8 mouse cellular contexts compared by ENCODE assay signal in genomic region chr4:132301965-132302938, GRCm38 (mm10). TPM values are rescaled to one million over a fixed set of nuclear protein-coding genes. Genes with fewer than 3 reads are reported as not detected.
DNase-seq lines count a peak whose midpoint lies in the region; ATAC-seq and TF ChIP-seq lines count a peak whose summit lies in the region.

No protein-coding gene starts in this region.

- WGBS in kidney, postnatal 0 days: 57% methylated on average over 16 of the region's 16 CpGs
- WGBS in bone marrow, adult 2 months: 64% methylated on average over 16 of the region's 16 CpGs
- WGBS in hindbrain, embryonic 16.5 days: 75% methylated on average over 16 of the region's 16 CpGs

- 0 out of 2 replicates have a peak overlapping the region, but pooled peaks have one; percentile 21 for H3K27ac ChIP-seq in kidney, postnatal 0 days
- no peak overlapping the region for H3K27ac ChIP-seq in bone marrow, adult 2 months (ENCODE audit: control insufficient read depth, insufficient read depth, low read depth, low read length, poor library complexity)
- H3K27ac ChIP-seq in hindbrain, embryonic 16.5 days (ENCODE audit: low read depth, low read length): no peak overlapping the region

- peak overlapping the region; percentile 36 for H3K4me3 ChIP-seq in kidney, postnatal 0 days (replicated peaks; ENCODE audit: low read depth, low read length)
- H3K4me3 ChIP-seq in bone marrow, adult 2 months (replicated peaks; ENCODE audit: control insufficient read depth, low read depth, low read length): peak overlapping the region; percentile 43
- H3K4me3 ChIP-seq in hindbrain, embryonic 16.5 days (ENCODE audit: low read length): peak overlapping the region; percentile 51
- H3K4me3 ChIP-seq in myocyte: peak overlapping the region; percentile 14

- no peaks in the 10 kb centered on the region for H3K79me2 ChIP-seq in myocyte (ENCODE audit: control insufficient read depth, insufficient read depth)

- peak overlapping the region; percentile 57 for H3K9ac ChIP-seq in kidney, postnatal 0 days (ENCODE audit: low read depth, low read length)
- H3K9ac ChIP-seq in hindbrain, embryonic 16.5 days (ENCODE audit: low read depth, low read length): peak overlapping the region; percentile 70

- no peaks in the 10 kb centered on the region for H3K36me3 ChIP-seq in kidney, postnatal 0 days (ENCODE audit: insufficient read depth, low read length)
- no peaks in the 10 kb centered on the region for H3K36me3 ChIP-seq in hindbrain, embryonic 16.5 days (ENCODE audit: control insufficient read depth, insufficient read depth, low read length)
- H3K36me3 ChIP-seq in myocyte (ENCODE audit: control insufficient read depth, insufficient read depth): no peaks in the 10 kb centered on the region

- H3ac ChIP-seq in myocyte (ENCODE audit: control insufficient read depth, insufficient read length): peak overlapping the region; percentile 17

- no peak for TF ChIP-seq CTCF in kidney, postnatal 0 days (IDR thresholded peaks at IDR 0.05; ENCODE audit: low read depth)
- no peak for TF ChIP-seq CTCF in bone marrow, adult 2 months (IDR thresholded peaks at IDR 0.05; ENCODE audit: control insufficient read depth, insufficient read depth, low read length)

- H3K27me3 ChIP-seq in kidney, postnatal 0 days (ENCODE audit: insufficient read depth, low read length): no peaks in the 10 kb centered on the region
- no peaks in the 10 kb centered on the region for H3K27me3 ChIP-seq in hindbrain, embryonic 16.5 days (replicated peaks; ENCODE audit: control insufficient read depth, insufficient read depth, low read length)
- H3K27me3 ChIP-seq in myocyte (ENCODE audit: control insufficient read depth, insufficient read depth, insufficient read length): no peaks in the 10 kb centered on the region

- peak overlapping the region; percentile 61 for H3K4me2 ChIP-seq in kidney, postnatal 0 days (ENCODE audit: low read length)
- H3K4me2 ChIP-seq in hindbrain, embryonic 16.5 days (ENCODE audit: low read length): peak overlapping the region; percentile 80
- H3K4me2 ChIP-seq in myocyte (ENCODE audit: low read depth): peak overlapping the region; percentile 66

- H3K4me1 ChIP-seq in kidney, postnatal 0 days (replicated peaks; ENCODE audit: insufficient read depth, low read length): no peaks in the 10 kb centered on the region
- no peaks in the 10 kb centered on the region; the same call in 1 of the 2 replicates for H3K4me1 ChIP-seq in bone marrow, adult 2 months (ENCODE audit: control insufficient read depth, insufficient read depth, low read length)
- H3K4me1 ChIP-seq in hindbrain, embryonic 16.5 days (ENCODE audit: control insufficient read depth, insufficient read depth, low read depth, low read length): 0 out of 2 replicates have a peak, but pooled peaks cover 4% of the 10 kb centered on the region

- no peak for TF ChIP-seq POLR2A in bone marrow, adult 2 months (IDR thresholded peaks at IDR 0.05; ENCODE audit: borderline replicate concordance, control insufficient read depth, low read depth, low read length)
- TF ChIP-seq POLR2A in myocyte (IDR thresholded peaks at IDR 0.05; ENCODE audit: insufficient read length, low read depth): no peak

- no peak for ATAC-seq in kidney, postnatal 0 days (replicated peaks; ENCODE audit: low FRiP score, low read depth)
- ATAC-seq in hindbrain, embryonic 16.5 days: peak; percentile 28; the same call in 1 of the 2 replicates

- peak; percentile 28 for DNase-seq in kidney, postnatal 0 days (ENCODE audit: low spot score)
- DNase-seq in kidney, postnatal 4 days: no peak
- no peak for DNase-seq in cerebellum, adult 11 months
- DNase-seq in right cerebral cortex, adult 18-20 months: no peak
- DNase-seq in natural killer cell, adult 2 months (ENCODE audit: low spot score in 2 of 2): no peak

- no peaks in the 10 kb centered on the region for H3K9me3 ChIP-seq in kidney, postnatal 0 days (replicated peaks; ENCODE audit: low read length)
- no peaks in the 10 kb centered on the region for H3K9me3 ChIP-seq in hindbrain, embryonic 16.5 days (ENCODE audit: control insufficient read depth, low read length)

TF ChIP-seq in myocyte, 11 proteins besides CTCF, POLR2A, EP300 and RAD21:
- TF ChIP-seq CEBPB (IDR thresholded peaks at IDR 0.05; ENCODE audit: insufficient read depth, poor library complexity, severe bottlenecking) (no peak), MAX (IDR thresholded peaks at IDR 0.05; ENCODE audit: low read depth) (no peak), POLR2AphosphoS2 (IDR thresholded peaks at IDR 0.05; ENCODE audit: insufficient read length, low read depth) (no peak), MYOG (IDR thresholded peaks at IDR 0.05; ENCODE audit: control insufficient read depth in 1 of 3, insufficient read depth in 1 of 3, insufficient read length in 2 of 3, low read depth in 2 of 3) (no peak), MYOD1 (IDR thresholded peaks at IDR 0.05; ENCODE audit: control insufficient read depth in 1 of 3, insufficient read length in 2 of 3, low read depth in 2 of 3) (no peak), TCF12 (IDR thresholded peaks at IDR 0.05; ENCODE audit: insufficient read depth, poor library complexity, severe bottlenecking) (no peak), E2F4 (IDR thresholded peaks at IDR 0.05; ENCODE audit: insufficient read depth) (no peak), SRF (IDR thresholded peaks at IDR 0.05; ENCODE audit: control insufficient read depth, insufficient read length, low read depth) (no peak), TCF3 (IDR thresholded peaks at IDR 0.05; ENCODE audit: insufficient read length, low read depth) (no peak), USF1 (IDR thresholded peaks at IDR 0.05; ENCODE audit: low read depth) (no peak), REST (IDR thresholded peaks at IDR 0.05; ENCODE audit: insufficient read depth, insufficient read length) (no peak)

RNA-seq across cellular contexts. Expression of gene Rab42, which starts 0.9 kb away (rescaled TPM):
- polyA plus RNA-seq in kidney, postnatal 0 days (2015; fragmentation: Nextera tagmentation; extraction: Ambion mirVana): 2.4 and 3.0 TPM in 2 replicates
- polyA plus RNA-seq in bone marrow, adult 2 months (2011; ENCODE audit: insufficient read depth, insufficient read length, low replicate concordance, missing spikeins): not detected in 2 replicates
- polyA plus RNA-seq in hindbrain, embryonic 16.5 days (2015; fragmentation: Nextera tagmentation; extraction: Ambion mirVana): 3.9 and 4.8 TPM in 2 replicates
- polyA plus RNA-seq in myocyte (2012; fragmentation: generic; extraction: Trizol): 0.30 TPM

RNA-seq across cellular contexts. Expression of gene Trnau1ap, which starts 27.1 kb away (rescaled TPM):
- 70.3 and 72.8 TPM in 2 replicates for polyA plus RNA-seq in kidney, postnatal 0 days (2015; fragmentation: Nextera tagmentation; extraction: Ambion mirVana)
- 32.1 and 40.3 TPM in 2 replicates for polyA plus RNA-seq in bone marrow, adult 2 months (2011; ENCODE audit: insufficient read depth, insufficient read length, low replicate concordance, missing spikeins)
- 75.2 and 77.9 TPM in 2 replicates for polyA plus RNA-seq in hindbrain, embryonic 16.5 days (2015; fragmentation: Nextera tagmentation; extraction: Ambion mirVana)
- polyA plus RNA-seq in myocyte (2012; fragmentation: generic; extraction: Trizol): 51.6 TPM

RNA-seq across cellular contexts. Expression of gene Taf12, which starts 28.1 kb away (rescaled TPM):
- 38.1 and 39.0 TPM in 2 replicates for polyA plus RNA-seq in kidney, postnatal 0 days (2015; fragmentation: Nextera tagmentation; extraction: Ambion mirVana)
- 17.0 and 20.5 TPM in 2 replicates for polyA plus RNA-seq in bone marrow, adult 2 months (2011; ENCODE audit: insufficient read depth, insufficient read length, low replicate concordance, missing spikeins)
- polyA plus RNA-seq in hindbrain, embryonic 16.5 days (2015; fragmentation: Nextera tagmentation; extraction: Ambion mirVana): 37.5 and 40.3 TPM in 2 replicates
- 26.6 TPM for polyA plus RNA-seq in myocyte (2012; fragmentation: generic; extraction: Trizol)

RNA-seq across cellular contexts. Expression of gene Gmeb1, which starts 40.9 kb away (rescaled TPM):
- polyA plus RNA-seq in kidney, postnatal 0 days (2015; fragmentation: Nextera tagmentation; extraction: Ambion mirVana): 21.9 and 24.3 TPM in 2 replicates
- polyA plus RNA-seq in bone marrow, adult 2 months (2011; ENCODE audit: insufficient read depth, insufficient read length, low replicate concordance, missing spikeins): 10.9 and 19.6 TPM in 2 replicates
- 37.6 and 38.1 TPM in 2 replicates for polyA plus RNA-seq in hindbrain, embryonic 16.5 days (2015; fragmentation: Nextera tagmentation; extraction: Ambion mirVana)
- 11.7 TPM for polyA plus RNA-seq in myocyte (2012; fragmentation: generic; extraction: Trizol)

RNA-seq across cellular contexts. Expression of gene Rcc1, which starts 51.2 kb away (rescaled TPM):
- 40.0 and 45.9 TPM in 2 replicates for polyA plus RNA-seq in kidney, postnatal 0 days (2015; fragmentation: Nextera tagmentation; extraction: Ambion mirVana)
- polyA plus RNA-seq in bone marrow, adult 2 months (2011; ENCODE audit: insufficient read depth, insufficient read length, low replicate concordance, missing spikeins): 48.8 and 58.7 TPM in 2 replicates
- 31.5 and 35.2 TPM in 2 replicates for polyA plus RNA-seq in hindbrain, embryonic 16.5 days (2015; fragmentation: Nextera tagmentation; extraction: Ambion mirVana)
- polyA plus RNA-seq in myocyte (2012; fragmentation: generic; extraction: Trizol): 33.2 TPM
